Mouse (Mus musculus) neural tube, embryonic 12.5 days (tissue): ENCODE measurements around the gene Mis12. TPM values are rescaled to one million over a fixed set of nuclear protein-coding genes. Genes with fewer than 3 reads are reported as not detected.
A peak's percentile ranks its signal among the peaks of the same experiment; 100 is the strongest.

Experiments
- ATAC-seq: fragments of 200-750 bp; cut with Nextera tagmentation; 2 replicates; pipeline ENCODE4 v1.8.0; 2017; ENCODE audit warnings: low read depth, mild to moderate bottlenecking, moderate TSS enrichment, moderate library complexity; ENCODE audit not compliant: low FRiP score
- H3K27ac ChIP-seq: fragments of 300-500 bp; sonication (generic); 2 replicates; pipeline ENCODE4 v1.5.1; 2016
- H3K27me3 ChIP-seq: fragments of 300-500 bp; sonication (generic); replicated peaks from 2 replicates; pipeline ENCODE4 v1.6.1; 2016; ENCODE audit warnings: mild to moderate bottlenecking
- H3K36me3 ChIP-seq: fragments of 300-500 bp; sonication (generic); 2 replicates; pipeline ENCODE4 v1.6.1; 2016; ENCODE audit warnings: mild to moderate bottlenecking
- H3K4me1 ChIP-seq: fragments of 300-500 bp; sonication (generic); 2 replicates; pipeline ENCODE4 v1.6.1; 2016
- H3K4me2 ChIP-seq: fragments of 300-500 bp; sonication (generic); replicated peaks from 2 replicates; pipeline ENCODE4 v1.6.1; 2016; ENCODE audit warnings: mild to moderate bottlenecking
- H3K4me3 ChIP-seq: fragments of 300-500 bp; sonication (generic); 2 replicates; pipeline ENCODE4 v1.5.1; 2016
- H3K9ac ChIP-seq: fragments of 300-500 bp; sonication (generic); 2 replicates; pipeline ENCODE4 v1.6.1; 2016; ENCODE audit warnings: mild to moderate bottlenecking
- H3K9me3 ChIP-seq: fragments of 300-500 bp; sonication (generic); 2 replicates; pipeline ENCODE4 v1.6.1; 2016; ENCODE audit warnings: mild to moderate bottlenecking
- WGBS: fragments of 180-500 bp; shearing (Covaris S2); methylation state at CpG from one replicate; pipeline ENCODE4 v1.1.7; 2016; 5-methylcytosine and 5-hydroxymethylcytosine counted together
- polyA plus RNA-seq: library from polyadenylated mRNA; unstranded; fragments of >200 nt; fragmentation: Nextera tagmentation; extraction: Ambion mirVana; gene quantifications from 2 replicates; pipeline ENCODE4 v1.2.1, GENCODE M21; 2016

The Mis12 gene
- polyA plus RNA-seq, result 43.3 and 45.0 TPM in 2 replicates

DNA sequence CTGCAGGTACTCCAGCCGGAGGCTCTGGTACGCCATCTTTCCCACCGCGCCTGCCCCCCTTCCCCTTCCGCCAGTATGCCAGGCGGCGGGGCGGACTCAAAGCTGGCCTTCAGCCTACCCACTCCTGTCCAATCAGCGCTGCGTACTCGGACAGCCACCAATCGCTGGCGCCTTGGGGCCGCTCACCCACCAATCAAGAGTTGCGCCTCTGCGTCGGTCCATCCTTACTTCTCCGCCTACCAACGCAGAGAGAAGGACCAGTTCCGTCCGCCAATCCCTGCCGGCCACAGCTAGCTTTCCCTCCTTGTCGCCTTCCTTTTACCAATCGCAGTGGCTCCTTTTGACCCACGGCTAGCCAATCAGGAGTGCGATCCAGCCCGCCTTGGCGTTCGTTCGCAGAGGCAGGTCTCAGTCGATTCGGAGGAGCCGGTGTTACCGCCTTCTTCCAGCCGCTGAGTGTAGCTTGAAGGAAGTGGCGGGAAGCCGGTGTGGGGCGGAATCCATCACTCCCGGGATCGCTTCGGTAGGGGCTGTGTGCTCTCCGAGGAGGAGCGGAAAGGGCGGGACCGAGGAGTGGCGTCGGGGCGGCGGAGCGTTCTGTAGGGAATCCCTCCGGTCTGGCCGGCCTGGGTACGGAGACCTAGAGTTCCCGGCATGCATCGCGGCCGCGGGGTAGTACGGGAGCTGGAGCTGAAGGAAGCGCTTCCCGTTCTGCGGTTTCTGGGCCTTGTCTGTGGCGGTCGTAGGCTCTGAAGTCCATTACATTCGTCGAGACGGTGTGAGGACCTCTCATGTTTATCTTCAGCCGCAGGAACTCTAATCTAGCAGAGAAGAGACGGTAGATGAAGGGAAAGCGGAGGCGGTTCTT is at the start of gene Mis12, which contains the start of gene Derl2:
Gene Mis12, plus strand, starts transcription at position 411 of the 868 bp plus-strand sequence.
Gene Derl2, minus strand, starts transcription at position 641 of the 868 bp plus-strand sequence.
- no peaks in the 10 kb centered on the region for H3K9me3 ChIP-seq
- H3K4me1 ChIP-seq, result peaks cover 29% of the 10 kb centered on the region
- H3K4me2 ChIP-seq, result peak within 1 kb of the TSS; percentile 81
- WGBS, result under 1% methylated on average over 71 of the region's 71 CpGs
- peak within 1 kb of the TSS; percentile 65 for H3K27ac ChIP-seq
- peak; percentile 100 for ATAC-seq
- H3K4me3 ChIP-seq, result peak within 1 kb of the TSS; percentile 67
- no peaks in the 10 kb centered on the region for H3K27me3 ChIP-seq
- peaks cover 4% of the 10 kb centered on the region for H3K36me3 ChIP-seq
- peak within 1 kb of the TSS; percentile 72 for H3K9ac ChIP-seq

DNA sequence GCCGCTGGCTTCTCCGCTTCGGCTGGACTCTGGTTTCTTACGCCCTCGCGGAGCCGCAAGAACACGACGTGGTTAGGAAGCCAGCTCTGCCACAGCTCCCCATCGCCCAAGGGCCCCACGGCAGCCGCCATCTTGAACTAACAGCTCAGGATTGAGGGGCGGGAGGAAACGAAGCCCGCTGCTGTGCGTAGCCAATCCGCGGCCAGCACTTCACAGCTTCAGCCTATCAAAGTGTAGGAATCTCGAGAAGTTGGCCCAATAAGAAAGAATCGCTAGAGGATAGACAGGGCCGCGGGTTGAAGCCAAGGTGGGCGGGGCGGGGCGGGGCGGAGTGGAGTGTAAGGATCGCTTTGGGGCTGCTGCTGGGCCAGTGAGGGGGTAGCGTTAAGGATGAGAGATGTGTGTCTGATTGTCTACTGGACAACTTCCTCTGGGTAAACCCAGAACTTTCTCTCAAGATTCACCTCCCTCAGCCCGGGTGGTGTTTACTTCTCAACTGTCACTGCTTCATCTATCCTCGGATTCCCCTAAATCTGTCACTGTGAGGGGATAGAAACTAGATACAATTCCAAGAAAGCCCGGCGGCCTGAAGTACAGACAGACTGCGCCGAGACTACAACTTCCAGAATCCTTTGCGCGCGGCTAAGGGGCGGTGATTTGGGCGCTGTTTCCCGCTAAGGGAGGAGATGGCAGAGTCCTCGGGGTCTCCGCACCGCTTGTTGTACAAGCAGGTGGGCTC is 49.4 kb upstream of the Mis12 start, which contains the start of the genes Nup88 and Rpain:
Gene Nup88, minus strand, starts transcription at position 153 of the 739 bp plus-strand sequence.
Gene Rpain, plus strand, starts transcription at position 393 of the 739 bp plus-strand sequence.
- Histone ChIP-seq H3K4me2 (peak within 1 kb of the TSS; percentile 88), H3K4me1 (peaks cover 12% of the 10 kb centered on the region), H3K36me3 (peaks cover 33% of the 10 kb centered on the region), H3K4me3 (peak within 1 kb of the TSS; percentile 82), H3K27me3 (no peaks in the 10 kb centered on the region), H3K9me3 (no peaks in the 10 kb centered on the region), H3K9ac (peak within 1 kb of the TSS; percentile 89), H3K27ac (peak within 1 kb of the TSS; percentile 59)
- WGBS, result under 1% methylated on average over 43 of the region's 43 CpGs
- ATAC-seq, result peak; percentile 99

DNA sequence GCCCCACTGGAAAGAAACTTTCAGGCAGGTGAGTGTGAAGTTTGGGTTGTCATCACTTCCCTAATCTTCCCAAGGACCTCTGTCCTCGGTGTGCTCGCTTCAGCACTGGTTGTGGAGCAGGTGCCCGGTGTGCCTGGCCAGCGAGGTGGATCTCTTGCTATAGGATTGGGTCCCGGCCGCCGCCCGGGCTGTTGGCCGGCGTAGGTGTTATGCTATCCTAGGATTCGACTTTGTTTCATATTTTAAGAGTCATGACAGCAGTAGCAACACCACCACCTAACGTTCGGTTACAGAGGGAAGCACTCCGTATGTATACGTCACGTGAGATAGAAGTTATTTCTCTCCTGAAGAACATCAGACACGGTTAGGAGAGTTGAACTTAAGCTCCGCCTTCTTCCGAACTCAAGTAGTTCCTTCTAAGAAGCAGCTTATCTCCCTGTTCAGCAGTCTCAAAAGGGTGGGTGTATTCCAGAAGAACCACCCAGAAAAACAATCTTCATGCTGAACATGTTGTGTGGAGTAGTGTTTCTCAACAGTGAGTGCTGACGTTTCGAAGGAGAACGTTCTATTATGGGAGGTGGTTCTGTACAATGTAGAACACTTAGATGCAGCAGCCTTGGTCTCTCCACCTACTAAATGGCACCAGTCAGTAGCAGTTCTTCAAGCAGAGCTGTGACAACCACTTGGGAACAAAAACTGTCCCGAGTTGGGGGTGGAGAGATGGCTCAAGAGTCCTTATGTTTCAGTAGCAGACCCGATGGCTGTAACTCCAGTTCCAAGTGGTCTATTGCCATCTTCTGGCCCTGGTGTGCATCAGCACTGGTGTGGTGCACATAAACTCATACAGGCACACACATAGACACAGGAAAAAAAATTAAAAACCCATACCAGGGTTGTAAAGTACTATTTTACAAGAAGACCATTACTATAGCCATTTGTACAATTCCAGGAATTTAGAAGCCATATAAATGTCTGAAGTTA is 48.6 kb upstream of the Mis12 start:
- Histone ChIP-seq H3K4me1 (peaks cover 12% of the 10 kb centered on the region), H3K27ac (peak overlapping the region; percentile 59; the same call in 1 of the 2 replicates), H3K9ac (peak overlapping the region; percentile 55), H3K36me3 (peaks cover 32% of the 10 kb centered on the region), H3K4me3 (peak overlapping the region; percentile 82), H3K9me3 (no peaks in the 10 kb centered on the region), H3K27me3 (no peaks in the 10 kb centered on the region), H3K4me2 (peak overlapping the region; percentile 88)
- ATAC-seq, result no peak; the same call in 1 of the 2 replicates
- WGBS, result 18% methylated on average over 24 of the region's 24 CpGs

DNA sequence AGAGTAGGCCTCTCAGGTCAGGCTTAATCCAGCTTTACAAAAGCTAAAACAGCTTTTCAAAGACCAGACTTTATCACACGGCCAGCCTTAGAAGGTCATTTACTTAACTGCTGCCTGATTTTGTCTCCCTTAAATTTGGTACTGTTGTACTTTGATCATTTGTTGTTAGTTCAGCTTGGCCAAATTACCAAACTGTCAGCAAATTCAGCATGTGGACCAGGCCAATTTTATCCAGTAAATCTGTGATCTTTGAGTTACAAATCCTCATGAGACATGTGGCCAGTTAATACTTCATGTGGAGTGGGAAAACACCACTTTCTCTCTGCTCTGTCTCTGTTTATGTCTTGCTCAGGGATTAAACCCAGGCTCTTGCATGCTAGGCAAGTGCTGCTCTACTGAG is 46.8 kb upstream of the Mis12 start:
- ATAC-seq, result no peak

DNA sequence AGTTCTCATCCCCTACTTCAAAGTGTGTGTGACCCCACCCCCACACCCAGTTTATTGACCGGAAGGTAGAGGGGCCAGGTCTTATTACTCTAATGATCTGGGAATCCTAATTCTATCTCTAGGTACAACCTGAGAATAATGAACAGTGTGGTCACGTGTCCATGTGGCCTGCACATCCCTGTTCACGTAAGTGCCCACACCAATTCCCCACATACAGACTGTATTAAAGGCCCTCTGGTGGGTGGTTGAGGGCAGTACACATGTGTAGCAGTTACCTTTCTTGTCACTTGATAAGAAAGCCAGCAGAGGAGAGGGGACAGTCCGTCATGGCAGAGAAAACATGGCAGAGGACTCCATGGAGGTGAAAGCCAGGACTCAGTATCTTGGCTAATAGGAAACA is 45.5 kb upstream of the Mis12 start:
- Histone ChIP-seq H3K27ac (no peak overlapping the region), H3K4me2 (no peak overlapping the region), H3K9ac (no peak overlapping the region), H3K4me3 (no peak overlapping the region), H3K4me1 (peaks cover 5% of the 10 kb centered on the region; the same call in 1 of the 2 replicates), H3K9me3 (no peaks in the 10 kb centered on the region), H3K36me3 (peaks cover 56% of the 10 kb centered on the region), H3K27me3 (no peaks in the 10 kb centered on the region)
- 78% methylated on average over 4 of the region's 4 CpGs for WGBS
- no peak for ATAC-seq

More for the DNA sequence above, 46.8 kb upstream of the Mis12 start:
- peaks cover 12% of the 10 kb centered on the region for H3K4me1 ChIP-seq
- H3K36me3 ChIP-seq, result peaks cover 42% of the 10 kb centered on the region
- no peak overlapping the region for H3K9ac ChIP-seq
- WGBS, result 79% methylated on average over 1 of the region's 1 CpGs
- H3K4me3 ChIP-seq, result no peak overlapping the region
- no peaks in the 10 kb centered on the region for H3K9me3 ChIP-seq
- H3K27ac ChIP-seq, result no peak overlapping the region
- H3K27me3 ChIP-seq, result no peaks in the 10 kb centered on the region
- no peak overlapping the region for H3K4me2 ChIP-seq

DNA sequence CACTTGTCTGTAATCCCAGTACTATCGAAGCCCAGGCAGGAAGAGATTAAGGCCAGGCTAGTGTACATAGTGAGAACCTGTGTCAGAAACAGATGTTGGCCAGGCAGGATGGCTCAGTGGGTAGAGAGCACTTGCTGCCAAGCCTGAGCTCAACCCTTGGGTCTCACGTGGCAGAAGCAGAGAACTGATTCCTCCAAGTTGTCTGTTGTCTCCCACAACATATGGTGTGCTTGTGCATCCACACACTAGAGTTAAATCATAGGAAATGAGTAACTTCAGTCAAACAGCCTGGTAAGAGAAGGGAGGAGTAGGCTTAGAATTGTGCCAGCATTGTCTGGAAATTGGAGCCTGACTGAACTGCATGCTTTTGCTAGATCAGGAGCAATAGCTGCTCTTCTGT is 44.2 kb upstream of the Mis12 start:
- no peak overlapping the region for H3K4me3 ChIP-seq
- H3K36me3 ChIP-seq, result peaks cover 68% of the 10 kb centered on the region
- 89% methylated on average over 2 of the region's 2 CpGs for WGBS
- no peak overlapping the region for H3K27ac ChIP-seq
- no peaks in the 10 kb centered on the region for H3K9me3 ChIP-seq
- no peak overlapping the region for H3K4me2 ChIP-seq
- H3K9ac ChIP-seq, result no peak overlapping the region
- peaks cover 5% of the 10 kb centered on the region; the same call in 1 of the 2 replicates for H3K4me1 ChIP-seq
- no peak for ATAC-seq
- no peaks in the 10 kb centered on the region for H3K27me3 ChIP-seq

DNA sequence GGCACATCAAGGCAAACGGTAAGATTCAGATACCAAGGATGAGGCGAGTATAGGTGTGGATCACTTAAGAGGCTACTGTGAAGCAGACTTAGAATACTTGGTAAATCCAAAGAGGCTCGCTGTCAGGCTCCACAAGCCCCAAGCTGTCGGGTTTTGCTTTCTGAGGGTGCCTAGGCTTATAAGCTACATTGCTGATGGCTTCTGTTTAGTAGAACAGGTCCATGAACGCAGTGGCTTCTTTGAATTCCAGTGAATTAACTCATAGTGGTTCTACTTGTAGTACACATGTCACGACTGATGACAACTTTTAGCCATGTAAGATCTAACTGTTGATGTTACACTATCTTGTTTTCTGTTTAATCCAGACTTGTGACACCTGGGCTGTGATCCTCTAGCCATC is 42.1 kb upstream of the Mis12 start:
- Histone ChIP-seq H3K9ac (no peak overlapping the region), H3K9me3 (no peaks in the 10 kb centered on the region), H3K4me1 (peaks cover 13% of the 10 kb centered on the region; the same call in 1 of the 2 replicates), H3K27ac (no peak overlapping the region), H3K4me2 (no peak overlapping the region), H3K4me3 (no peak overlapping the region), H3K36me3 (peaks cover 79% of the 10 kb centered on the region), H3K27me3 (no peaks in the 10 kb centered on the region)
- ATAC-seq, result no peak
- 88% methylated on average over 6 of the region's 6 CpGs for WGBS

DNA sequence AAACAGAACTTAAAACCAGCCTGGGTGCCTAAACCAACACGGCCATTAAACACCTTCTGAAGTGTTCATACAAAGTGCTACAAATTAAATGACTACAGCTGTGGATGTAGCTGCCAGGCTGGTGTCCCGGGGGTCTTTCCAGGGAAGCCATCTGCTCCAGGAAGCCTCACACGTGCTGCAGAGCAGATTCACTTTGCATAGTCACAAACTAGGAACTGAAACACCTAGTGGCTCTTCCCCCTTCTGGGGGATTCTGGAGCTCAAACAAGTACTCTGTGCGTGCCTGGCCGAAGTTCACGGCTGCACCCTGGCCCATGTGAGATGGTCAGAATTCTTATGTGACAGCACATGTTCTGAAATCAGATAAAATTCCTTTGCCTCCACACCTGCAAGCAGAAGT is 39.2 kb upstream of the Mis12 start:
- no peaks in the 10 kb centered on the region for H3K27me3 ChIP-seq
- no peaks in the 10 kb centered on the region for H3K9me3 ChIP-seq
- no peak overlapping the region for H3K27ac ChIP-seq
- peaks cover 61% of the 10 kb centered on the region for H3K36me3 ChIP-seq
- no peak for ATAC-seq
- no peak overlapping the region for H3K4me2 ChIP-seq
- peaks cover 13% of the 10 kb centered on the region; the same call in 1 of the 2 replicates for H3K4me1 ChIP-seq
- H3K4me3 ChIP-seq, result no peak overlapping the region
- WGBS, result 88% methylated on average over 6 of the region's 6 CpGs
- no peak overlapping the region for H3K9ac ChIP-seq

DNA sequence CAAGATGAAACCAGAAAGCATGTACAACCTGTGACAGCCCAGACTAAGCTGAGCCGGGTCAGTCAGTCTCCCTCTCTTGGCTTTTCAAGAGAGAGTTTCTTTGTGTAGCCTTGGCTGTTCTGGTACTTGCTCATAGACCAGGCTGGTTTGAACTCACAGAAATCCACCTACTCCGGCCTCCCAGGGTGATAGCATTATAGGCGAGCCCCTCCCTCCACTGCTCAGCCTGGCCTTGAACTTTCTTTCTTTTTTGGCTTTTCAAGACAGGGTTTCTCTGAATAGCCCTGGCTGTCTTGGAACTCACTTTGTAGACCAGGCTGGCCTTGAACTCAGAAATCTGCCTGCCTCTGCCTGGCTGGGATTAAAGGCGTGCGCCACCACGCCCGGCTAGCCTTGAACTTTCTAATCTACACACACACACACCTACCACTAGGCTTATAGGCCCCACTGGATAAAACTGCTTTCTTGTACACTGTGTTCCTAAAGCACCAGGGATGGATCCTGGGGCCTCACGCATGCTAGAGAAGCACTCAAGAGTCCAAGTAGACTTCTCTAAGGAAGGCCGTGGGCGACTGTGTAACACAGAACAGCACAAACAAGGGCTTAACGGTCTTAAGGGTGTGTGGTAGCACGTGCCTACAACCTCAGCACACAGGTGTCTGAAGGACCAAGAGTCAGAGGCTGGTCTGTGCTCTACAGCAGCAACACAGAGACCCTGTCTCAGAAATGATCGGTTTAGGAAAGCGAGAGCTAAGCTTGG is 38.5 kb upstream of the Mis12 start:
- H3K4me2 ChIP-seq, result 0 out of 2 replicates have a peak overlapping the region, but pooled peaks have one; percentile 82
- no peak for ATAC-seq
- H3K4me1 ChIP-seq, result peaks cover 13% of the 10 kb centered on the region; the same call in 1 of the 2 replicates
- H3K36me3 ChIP-seq, result peaks cover 61% of the 10 kb centered on the region
- no peaks in the 10 kb centered on the region for H3K9me3 ChIP-seq
- WGBS, result 94% methylated on average over 14 of the region's 14 CpGs
- no peaks in the 10 kb centered on the region for H3K27me3 ChIP-seq
- no peak overlapping the region for H3K9ac ChIP-seq
- H3K4me3 ChIP-seq, result no peak overlapping the region
- no peak overlapping the region for H3K27ac ChIP-seq

DNA sequence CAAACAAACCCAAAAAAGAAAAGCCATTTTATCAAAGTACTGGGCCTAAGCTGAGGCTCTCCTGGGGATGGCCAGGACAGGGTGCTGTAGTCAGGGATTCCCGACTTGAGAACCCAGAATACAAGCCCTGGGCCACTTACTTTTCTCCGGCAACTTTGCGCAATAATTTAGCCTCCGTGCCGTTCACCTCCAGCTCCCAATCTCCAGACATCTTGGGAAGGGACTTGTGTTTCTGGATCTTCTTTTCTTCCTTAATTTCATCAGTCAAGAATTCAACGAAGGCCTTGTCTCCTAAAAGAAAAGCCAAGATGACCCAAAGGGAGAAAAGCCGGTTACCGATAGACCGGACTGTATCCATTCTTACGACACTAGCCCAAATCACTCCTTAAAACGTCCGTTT is 37.4 kb upstream of the Mis12 start:
- H3K4me3 ChIP-seq, result peak overlapping the region; percentile 100

More for the DNA sequence above, 37.4 kb upstream of the Mis12 start:
- H3K4me1 ChIP-seq, result peaks cover 13% of the 10 kb centered on the region; the same call in 1 of the 2 replicates
- no peak overlapping the region for H3K27ac ChIP-seq
- peaks cover 61% of the 10 kb centered on the region for H3K36me3 ChIP-seq
- peak overlapping the region; percentile 90 for H3K9ac ChIP-seq
- H3K9me3 ChIP-seq, result no peaks in the 10 kb centered on the region
- 13% methylated on average over 12 of the region's 12 CpGs for WGBS
- peak overlapping the region; percentile 82 for H3K4me2 ChIP-seq
- no peaks in the 10 kb centered on the region for H3K27me3 ChIP-seq
- ATAC-seq, result no peak
